Mouse (Mus musculus) cerebellum, adult 2 months (tissue): ENCODE measurements around the gene Pard6b.

ENCODE experiments used
- CTCF ChIP-seq: fragments of 200-500 bp; IDR thresholded peaks from 2 replicates; pipeline ENCODE4 v1.5.1; 2011; ENCODE audit warnings: low read depth, mild to moderate bottlenecking, control low read depth, low read length, moderate library complexity, borderline replicate concordance; ENCODE audit not compliant: insufficient read depth
- POLR2A ChIP-seq: fragments of 200-500 bp; IDR thresholded peaks from 2 replicates; pipeline ENCODE4 v1.6.1; 2011; ENCODE audit warnings: low read length, control low read depth, borderline replicate concordance; ENCODE audit not compliant: insufficient read depth

DNA sequence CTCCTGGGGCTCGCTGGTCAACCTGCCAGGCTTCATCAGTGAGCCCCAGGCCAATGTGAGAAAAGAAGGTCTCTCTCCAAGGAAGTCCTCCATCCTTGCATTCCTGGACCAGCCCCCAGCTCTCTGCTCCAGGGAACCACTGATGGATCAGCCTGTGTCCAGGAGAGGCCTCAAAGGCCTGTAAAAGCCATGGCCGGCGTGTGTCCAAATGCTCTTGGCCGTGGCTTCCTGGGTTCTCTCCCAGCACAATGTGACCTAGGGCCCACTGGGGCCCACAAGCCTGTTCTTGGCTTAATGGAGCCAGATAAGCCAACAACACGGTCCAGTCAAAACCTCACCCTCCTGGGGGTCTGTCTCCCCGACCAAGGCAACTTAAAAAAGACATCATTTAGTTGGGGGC is 44.9 kb upstream of the Pard6b start:
- TF ChIP-seq CTCF (no peak), POLR2A (no peak)
